Comparison of ENCODE assay signal across 8 mouse cellular contexts in the genomic region with DNA sequence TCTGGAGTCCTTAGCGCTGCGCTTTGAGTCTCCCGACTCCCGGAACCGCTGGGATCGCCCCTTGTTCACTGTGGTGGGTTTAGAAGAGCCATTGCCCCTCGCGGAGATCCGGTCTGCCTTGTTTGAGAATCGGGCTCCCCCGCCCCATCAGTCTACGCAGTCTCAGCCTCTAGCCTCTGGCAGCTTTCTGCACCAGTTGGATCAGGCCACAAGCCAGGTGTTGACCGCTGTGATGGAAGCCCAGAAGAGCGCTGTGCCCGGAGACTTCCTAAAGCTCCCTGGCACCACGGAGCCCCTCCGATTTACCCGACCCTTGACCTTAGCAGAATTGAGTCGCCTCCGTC. TPM values are rescaled to one million over a fixed set of nuclear protein-coding genes. Genes with fewer than 3 reads are reported as not detected.
DNase-seq lines count a peak whose midpoint lies in the region; ATAC-seq and TF ChIP-seq lines count a peak whose summit lies in the region.

A gene (minus strand): TSS at position 115 of the 344 bp plus-strand sequence.

- no peaks in the 10 kb centered on the region for H3K9me3 ChIP-seq in kidney, embryonic 14.5 days (ENCODE audit: control insufficient read depth, low read length)
- no peaks in the 10 kb centered on the region for H3K9me3 ChIP-seq in ES-Bruce4 (replicated peaks; ENCODE audit: control insufficient read depth, insufficient read depth, low read length, poor library complexity, severe bottlenecking)
- no peaks in the 10 kb centered on the region for H3K9me3 ChIP-seq in liver, embryonic 13.5 days (replicated peaks)
- no peaks in the 10 kb centered on the region for H3K9me3 ChIP-seq in neural tube, embryonic 15.5 days (replicated peaks)

- H3K27ac ChIP-seq in kidney, embryonic 14.5 days (ENCODE audit: low read depth, low read length), result peak within 1 kb of the TSS; percentile 94
- H3K27ac ChIP-seq in ES-Bruce4 (ENCODE audit: insufficient read depth, low read length), result no peak within 1 kb of the TSS
- H3K27ac ChIP-seq in brown adipose tissue, adult 24 weeks (replicated peaks; ENCODE audit: low read depth, low read length), result peak within 1 kb of the TSS; percentile 89
- H3K27ac ChIP-seq in liver, embryonic 13.5 days, result peak within 1 kb of the TSS; percentile 79
- peak within 1 kb of the TSS; percentile 86 for H3K27ac ChIP-seq in neural tube, embryonic 15.5 days (replicated peaks)

- DNase-seq in kidney, adult 18-20 months, result no peak
- peak; percentile 39 for DNase-seq in gastrocnemius, postnatal 14 days
- peak; percentile 5 for DNase-seq in liver, embryonic 13.5 days
- no peak for DNase-seq in layer of hippocampus, adult 9-10 months (ENCODE audit: low spot score)

- no peaks in the 10 kb centered on the region for H3K27me3 ChIP-seq in kidney, embryonic 14.5 days (ENCODE audit: control insufficient read depth, insufficient read depth, low read length)
- no peaks in the 10 kb centered on the region for H3K27me3 ChIP-seq in ES-Bruce4 (ENCODE audit: control insufficient read depth, insufficient read depth, low read length, poor library complexity, severe bottlenecking)
- H3K27me3 ChIP-seq in liver, embryonic 13.5 days, result no peaks in the 10 kb centered on the region
- H3K27me3 ChIP-seq in neural tube, embryonic 15.5 days (replicated peaks), result no peaks in the 10 kb centered on the region

- H3K4me3 ChIP-seq in kidney, embryonic 14.5 days (ENCODE audit: low read length), result peak within 1 kb of the TSS; percentile 94
- H3K4me3 ChIP-seq in ES-Bruce4 (ENCODE audit: low read depth, low read length), result peak within 1 kb of the TSS; percentile 73
- H3K4me3 ChIP-seq in brown adipose tissue, adult 24 weeks (ENCODE audit: insufficient read depth, low read depth, low read length), result peak within 1 kb of the TSS; percentile 93
- peak within 1 kb of the TSS; percentile 89 for H3K4me3 ChIP-seq in liver, embryonic 13.5 days (replicated peaks)
- H3K4me3 ChIP-seq in neural tube, embryonic 15.5 days (replicated peaks), result peak within 1 kb of the TSS; percentile 76

- ATAC-seq in kidney, embryonic 14.5 days (ENCODE audit: low FRiP score, low TSS enrichment), result peak; percentile 29
- ATAC-seq in liver, embryonic 13.5 days (ENCODE audit: low read depth), result peak; percentile 43
- ATAC-seq in neural tube, embryonic 15.5 days (ENCODE audit: low FRiP score), result peak; percentile 45

- 6% methylated on average over 20 of the region's 20 CpGs for WGBS in kidney, embryonic 14.5 days
- WGBS in liver, embryonic 13.5 days (ENCODE audit: insufficient replicate concordance), result 4% methylated on average over 20 of the region's 20 CpGs
- 14% methylated on average over 20 of the region's 20 CpGs for WGBS in neural tube, embryonic 15.5 days

- TF ChIP-seq CTCF in ES-Bruce4 (IDR thresholded peaks at IDR 0.05; ENCODE audit: low read depth, low read length), result no peak

- peak within 1 kb of the TSS; percentile 87 for H3K4me2 ChIP-seq in kidney, embryonic 14.5 days (replicated peaks; ENCODE audit: low read depth, low read length)
- peak within 1 kb of the TSS; percentile 94 for H3K4me2 ChIP-seq in liver, embryonic 13.5 days
- peak within 1 kb of the TSS; percentile 90 for H3K4me2 ChIP-seq in neural tube, embryonic 15.5 days

- intact Hi-C loops in gastrocnemius, postnatal 14 days (cut with DNase I; ENCODE audit: low total_unique reads), result no loop called here

- peaks cover 13% of the 10 kb centered on the region; the same call in 1 of the 2 replicates for H3K36me3 ChIP-seq in kidney, embryonic 14.5 days (ENCODE audit: control insufficient read depth, insufficient read depth, low read length)
- peaks cover 19% of the 10 kb centered on the region; the same call in 1 of the 2 replicates for H3K36me3 ChIP-seq in ES-Bruce4 (ENCODE audit: control insufficient read depth, insufficient read depth, low read length, poor library complexity, severe bottlenecking)
- peaks cover 9% of the 10 kb centered on the region for H3K36me3 ChIP-seq in liver, embryonic 13.5 days
- peaks cover 5% of the 10 kb centered on the region; the same call in 1 of the 2 replicates for H3K36me3 ChIP-seq in neural tube, embryonic 15.5 days

- no peak for TF ChIP-seq EP300 in ES-Bruce4 (IDR thresholded peaks at IDR 0.05; ENCODE audit: insufficient read depth, low read depth, low read length)

- peak within 1 kb of the TSS; percentile 72 for H3K9ac ChIP-seq in kidney, embryonic 14.5 days (ENCODE audit: low read depth, low read length)
- peak within 1 kb of the TSS; percentile 74 for H3K9ac ChIP-seq in ES-Bruce4 (ENCODE audit: low read depth, poor library complexity, severe bottlenecking)
- H3K9ac ChIP-seq in liver, embryonic 13.5 days, result peak within 1 kb of the TSS; percentile 87
- peak within 1 kb of the TSS; percentile 67 for H3K9ac ChIP-seq in neural tube, embryonic 15.5 days (replicated peaks)

- peaks cover 11% of the 10 kb centered on the region; the same call in 1 of the 2 replicates for H3K4me1 ChIP-seq in kidney, embryonic 14.5 days (ENCODE audit: control insufficient read depth, insufficient read depth, low read length)
- H3K4me1 ChIP-seq in ES-Bruce4 (ENCODE audit: control insufficient read depth, insufficient read depth, low read length), result no peaks in the 10 kb centered on the region
- H3K4me1 ChIP-seq in brown adipose tissue, adult 24 weeks (ENCODE audit: control insufficient read depth, insufficient read depth, insufficient read length, low read length), result peaks cover 6% of the 10 kb centered on the region; the same call in 1 of the 2 replicates
- H3K4me1 ChIP-seq in liver, embryonic 13.5 days (replicated peaks), result peaks cover 28% of the 10 kb centered on the region
- peaks cover 28% of the 10 kb centered on the region for H3K4me1 ChIP-seq in neural tube, embryonic 15.5 days

- no peak for TF ChIP-seq POLR2A in ES-Bruce4 (IDR thresholded peaks at IDR 0.05; ENCODE audit: insufficient read depth, low read length)

RNA-seq across cellular contexts. Expression of the gene that starts here (rescaled TPM):
- 0.76 and 1.5 TPM in 2 replicates for polyA plus RNA-seq in kidney, embryonic 14.5 days (2014; fragmentation: Nextera tagmentation; extraction: Ambion mirVana)
- not detected in 2 replicates for polyA plus RNA-seq in ES-Bruce4 (2011; ENCODE audit: insufficient read depth, insufficient read length, low read depth, missing spikeins)
- not detected in 2 replicates for polyA plus RNA-seq in brown adipose tissue, adult 24 weeks (2012; ENCODE audit: insufficient read depth, insufficient read length, missing spikeins)
- under 1 TPM in 1 of 2 experiments, not detected in 1; 0.18 TPM for total RNA-seq in gastrocnemius, postnatal 14 days (2021)
- 0.24 and 0.34 TPM in 2 replicates for polyA plus RNA-seq in liver, embryonic 13.5 days (2015; fragmentation: Nextera tagmentation; extraction: Ambion mirVana)
- 1.1 and 1.4 TPM in 2 replicates for polyA plus RNA-seq in neural tube, embryonic 15.5 days (2015; fragmentation: Nextera tagmentation; extraction: Ambion mirVana)

Comparison
In these comparisons a context has a peak if more than half of its experiments do, and no peak if none do; other contexts are left out.
1. Peak in DNase-seq in gastrocnemius, postnatal 14 days; RNA of the gene not detected or under 1 TPM.
2. Peak in DNase-seq, ATAC-seq, H3K4me3 ChIP-seq, H3K27ac ChIP-seq, H3K9ac ChIP-seq and H3K4me2 ChIP-seq in liver, embryonic 13.5 days; RNA of the gene not detected or under 1 TPM.